ENCODE assay signal across 8 mouse cellular contexts in the genomic region with DNA sequence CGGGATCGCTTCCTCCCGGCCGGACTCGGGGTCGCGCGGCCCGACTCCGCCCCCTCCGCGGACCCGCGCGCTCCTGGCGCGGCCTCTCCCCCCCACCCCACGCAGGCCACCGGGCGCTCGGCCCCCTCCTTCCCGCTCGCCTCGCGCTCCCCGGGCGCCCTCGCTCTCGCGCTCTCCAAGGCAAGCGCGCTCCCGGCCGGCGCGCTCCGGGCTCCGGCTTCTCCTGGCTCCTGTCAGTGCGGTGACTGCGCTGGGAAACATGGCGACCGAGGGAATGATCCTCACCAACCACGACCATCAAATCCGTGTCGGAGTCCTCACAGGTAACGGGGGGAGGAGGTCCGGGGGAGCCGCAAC. TPM values are rescaled to one million over a fixed set of nuclear protein-coding genes. Genes with fewer than 3 reads are reported as not detected.
DNase-seq lines count a peak whose midpoint lies in the region; ATAC-seq lines count a peak whose summit lies in the region.

No protein-coding gene starts in this region.

- H3K4me2 ChIP-seq in hindbrain, embryonic 15.5 days, result peak overlapping the region; percentile 77

- H3K9ac ChIP-seq in hindbrain, embryonic 15.5 days, result peak overlapping the region; percentile 87

- H3K9me3 ChIP-seq in hindbrain, embryonic 15.5 days, result no peaks in the 10 kb centered on the region

- peaks cover 20% of the 10 kb centered on the region for H3K4me1 ChIP-seq in hindbrain, embryonic 15.5 days (replicated peaks)

- peak; percentile 81 for ATAC-seq in frontal cortex, adult (ENCODE audit: low TSS enrichment)
- peak; percentile 92 for ATAC-seq in hindbrain, embryonic 15.5 days (ENCODE audit: low FRiP score, low read depth)

- WGBS in hindbrain, embryonic 15.5 days, result under 1% methylated on average over 46 of the region's 48 CpGs

- DNase-seq in embryo, embryonic 10 days (ENCODE audit: low spot score), result peak; percentile 86
- no peak for DNase-seq in embryo, embryonic 9.5 days (ENCODE audit: extremely low spot score)
- peak; percentile 91 for DNase-seq in cerebellum, adult 11-12 months
- DNase-seq in left cerebral cortex, adult 18-20 months (ENCODE audit: low spot score in 2 of 2), result peak; percentile 79 to 88
- peak; percentile 84 for DNase-seq in lung, postnatal 25 days (ENCODE audit: low spot score)
- DNase-seq in right cerebral cortex, postnatal 14 days, result peak; percentile 86

- no peaks in the 10 kb centered on the region for H3K36me3 ChIP-seq in hindbrain, embryonic 15.5 days

- H3K27ac ChIP-seq in hindbrain, embryonic 15.5 days (replicated peaks), result peak overlapping the region; percentile 99

- H3K4me3 ChIP-seq in hindbrain, embryonic 15.5 days, result peak overlapping the region; percentile 89

- H3K27me3 ChIP-seq in hindbrain, embryonic 15.5 days, result no peaks in the 10 kb centered on the region

RNA-seq across cellular contexts. Expression of a gene that starts 0.3 kb away (rescaled TPM):
- 50.0 and 53.3 TPM in 2 replicates for polyA plus RNA-seq in hindbrain, embryonic 15.5 days (2015; fragmentation: Nextera tagmentation; extraction: Ambion mirVana)
- 10 to 100 TPM; 55.8 to 62.0 TPM for total RNA-seq in left cerebral cortex, adult 18-20 months (2021)

RNA-seq across cellular contexts. Expression of a gene that starts 32.5 kb away (rescaled TPM):
- not detected in 2 replicates for polyA plus RNA-seq in hindbrain, embryonic 15.5 days (2015; fragmentation: Nextera tagmentation; extraction: Ambion mirVana)
- not detected for total RNA-seq in left cerebral cortex, adult 18-20 months (2021)
